Mouse (Mus musculus) myocyte (in vitro differentiated cells): ENCODE data around the gene Nat8f5. TPM values are rescaled to one million over a fixed set of nuclear protein-coding genes. Genes with fewer than 3 reads are reported as not detected.
"Not testable (repeated sequence)": the region's sequence is repeated elsewhere in the genome, so short reads cannot be mapped to it uniquely, and the experiment has no call there.

Experiments used
- H3K27me3 ChIP-seq: one replicate; pipeline ENCODE4 v1.6.1; 2011; ENCODE audit not compliant: control insufficient read depth, insufficient read depth, insufficient read length
- H3K36me3 ChIP-seq: one replicate; pipeline ENCODE4 v1.6.1; 2011; ENCODE audit not compliant: control insufficient read depth, insufficient read depth
- H3K4me2 ChIP-seq: one replicate; pipeline ENCODE4 v1.6.1; 2011; ENCODE audit warnings: low read depth, control low read depth
- H3K4me3 ChIP-seq: one replicate; pipeline ENCODE4 v1.5.1; 2011; ENCODE audit warnings: mild to moderate bottlenecking, control low read depth, moderate library complexity
- H3K79me2 ChIP-seq: one replicate; pipeline ENCODE4 v1.6.1; 2011; ENCODE audit not compliant: control insufficient read depth, insufficient read depth
- H3ac ChIP-seq: one replicate; pipeline ENCODE4 v1.6.1; 2011; ENCODE audit not compliant: control insufficient read depth, insufficient read length
- CEBPB ChIP-seq: IDR thresholded peaks from 2 replicates; pipeline ENCODE4 v1.6.1; 2011; ENCODE audit warnings: mild to moderate bottlenecking, moderate library complexity; ENCODE audit not compliant: poor library complexity, insufficient read depth, severe bottlenecking
- E2F4 ChIP-seq: IDR thresholded peaks from one replicate; pipeline ENCODE4 v1.6.1; 2011; ENCODE audit warnings: mild to moderate bottlenecking, control low read depth, moderate library complexity; ENCODE audit not compliant: insufficient read depth
- MAX ChIP-seq: IDR thresholded peaks from one replicate; pipeline ENCODE4 v1.6.1; 2011; ENCODE audit warnings: low read depth, mild to moderate bottlenecking, control low read depth
- MYOD1 ChIP-seq, 3 experiments: IDR thresholded peaks; one replicate each; pipeline ENCODE4 v1.6.1; 2011; ENCODE audit warnings: control low read depth in 2 of 3, low read depth in 2 of 3, mild to moderate bottlenecking in 2 of 3, moderate library complexity in 1 of 3; ENCODE audit not compliant: insufficient read length in 2 of 3, control insufficient read depth in 1 of 3
- MYOG ChIP-seq, 3 experiments: IDR thresholded peaks; one replicate each; pipeline ENCODE4 v1.6.1; 2011; ENCODE audit warnings: control low read depth in 2 of 3, low read depth in 2 of 3, mild to moderate bottlenecking in 2 of 3; ENCODE audit not compliant: insufficient read length in 2 of 3, control insufficient read depth in 1 of 3, insufficient read depth in 1 of 3
- POLR2A ChIP-seq: IDR thresholded peaks from one replicate; pipeline ENCODE4 v1.6.1; 2011; ENCODE audit warnings: low read depth, mild to moderate bottlenecking, control low read depth, moderate library complexity; ENCODE audit not compliant: insufficient read length
- POLR2AphosphoS2 ChIP-seq: IDR thresholded peaks from one replicate; pipeline ENCODE4 v1.6.1; 2011; ENCODE audit warnings: low read depth, control low read depth; ENCODE audit not compliant: insufficient read length
- REST ChIP-seq: IDR thresholded peaks from one replicate; pipeline ENCODE4 v1.6.1; 2011; ENCODE audit warnings: mild to moderate bottlenecking, control low read depth, moderate library complexity; ENCODE audit not compliant: insufficient read depth, insufficient read length
- SRF ChIP-seq: IDR thresholded peaks from one replicate; pipeline ENCODE4 v1.6.1; 2011; ENCODE audit warnings: low read depth; ENCODE audit not compliant: control insufficient read depth, insufficient read length
- TCF12 ChIP-seq: IDR thresholded peaks from one replicate; pipeline ENCODE4 v1.6.1; 2011; ENCODE audit warnings: mild to moderate bottlenecking, control low read depth; ENCODE audit not compliant: poor library complexity, insufficient read depth, severe bottlenecking
- TCF3 ChIP-seq: IDR thresholded peaks from one replicate; pipeline ENCODE4 v1.6.1; 2011; ENCODE audit warnings: low read depth, control low read depth; ENCODE audit not compliant: insufficient read length
- USF1 ChIP-seq: IDR thresholded peaks from one replicate; pipeline ENCODE4 v1.6.1; 2011; ENCODE audit warnings: low read depth, mild to moderate bottlenecking, control low read depth, moderate library complexity
- polyA plus RNA-seq: library from polyadenylated mRNA; unstranded; fragments of >200 nt; fragmentation: generic; extraction: Trizol; gene quantifications from one replicate; pipeline ENCODE4 v1.2.1, GENCODE M21; 2012; ENCODE audit warnings: missing spikeins

The Nat8f5 gene
- polyA plus RNA-seq, 1 experiment = not detected

- no peaks in the 10 kb centered on the region for H3K36me3 ChIP-seq
- H3ac ChIP-seq = no peak overlapping the region
- no peak overlapping the region for H3K4me2 ChIP-seq
- H3K27me3 ChIP-seq = no peaks in the 10 kb centered on the region
- H3K4me3 ChIP-seq = no peak overlapping the region
- H3K79me2 ChIP-seq = no peaks in the 10 kb centered on the region
- TF ChIP-seq USF1 (no peak), TCF12 (no peak), SRF (no peak), TCF3 (no peak), POLR2AphosphoS2 (no peak), POLR2A (no peak), CEBPB (no peak), E2F4 (no peak), MYOG (IDR thresholded peaks at IDR 0.05; ENCODE audit: control insufficient read depth in 1 of 3, insufficient read depth in 1 of 3, insufficient read length in 2 of 3, low read depth in 2 of 3) (no peak), REST (no peak), MAX (no peak), MYOD1 (IDR thresholded peaks at IDR 0.05; ENCODE audit: control insufficient read depth in 1 of 3, insufficient read length in 2 of 3, low read depth in 2 of 3) (no peak)
Observed at GRCm38 (mm10) chr6:85839982-85840381, 19.2 kb upstream of the Nat8f5 start.

- no peak for TF ChIP-seq TCF12
- TF ChIP-seq POLR2A = no peak
- TF ChIP-seq TCF3 = no peak
- no peak for TF ChIP-seq CEBPB
- no peak for TF ChIP-seq REST
- TF ChIP-seq MAX = no peak
- TF ChIP-seq USF1 = no peak
- no peak for TF ChIP-seq POLR2AphosphoS2
- no peak for TF ChIP-seq SRF
- TF ChIP-seq MYOD1 (IDR thresholded peaks at IDR 0.05; ENCODE audit: control insufficient read depth in 1 of 3, insufficient read length in 2 of 3, low read depth in 2 of 3) = no peak
- TF ChIP-seq E2F4 = no peak
- TF ChIP-seq MYOG (IDR thresholded peaks at IDR 0.05; ENCODE audit: control insufficient read depth in 1 of 3, insufficient read depth in 1 of 3, insufficient read length in 2 of 3, low read depth in 2 of 3) = no peak
- Histone ChIP-seq H3ac (no peak overlapping the region), H3K79me2 (no peaks in the 10 kb centered on the region), H3K36me3 (no peaks in the 10 kb centered on the region), H3K4me2 (no peak overlapping the region), H3K27me3 (no peaks in the 10 kb centered on the region), H3K4me3 (no peak overlapping the region)
Observed at GRCm38 (mm10) chr6:85838674-85839073, 17.9 kb upstream of the Nat8f5 start.

- H3K27me3 ChIP-seq, H3K4me2 ChIP-seq, H3K79me2 ChIP-seq, H3K36me3 ChIP-seq, H3ac ChIP-seq, H3K4me3 ChIP-seq: not testable (repeated sequence)
Observed at GRCm38 (mm10) chr6:85837307-85837706, 16.5 kb upstream of the Nat8f5 start.

GRCm38 (mm10) chr6:85836827-85837226 is 16.1 kb upstream of the Nat8f5 start:
- not testable (repeated sequence) for H3K4me2 ChIP-seq, H3K4me3 ChIP-seq, H3ac ChIP-seq, H3K36me3 ChIP-seq, H3K79me2 ChIP-seq, H3K27me3 ChIP-seq

GRCm38 (mm10) chr6:85836098-85836497 is 15.3 kb upstream of the Nat8f5 start:
- H3K4me3 ChIP-seq, H3ac ChIP-seq, H3K27me3 ChIP-seq, H3K36me3 ChIP-seq, H3K79me2 ChIP-seq, H3K4me2 ChIP-seq: not testable (repeated sequence)

- H3K27me3 ChIP-seq, H3K4me2 ChIP-seq, H3K79me2 ChIP-seq, H3K36me3 ChIP-seq, H3K4me3 ChIP-seq, H3ac ChIP-seq: not testable (repeated sequence)
Observed at GRCm38 (mm10) chr6:85835104-85835503, 14.3 kb upstream of the Nat8f5 start.

GRCm38 (mm10) chr6:85834504-85835100 is 13.8 kb upstream of the Nat8f5 start:
- H3K36me3 ChIP-seq, H3K27me3 ChIP-seq, H3K4me3 ChIP-seq, H3K79me2 ChIP-seq, H3K4me2 ChIP-seq, H3ac ChIP-seq: not testable (repeated sequence)
